ENCODE assay signal across 17 mouse cellular contexts in genomic region chr12:37760922-37761611, GRCm38 (mm10). TPM values are rescaled to one million over a fixed set of nuclear protein-coding genes. Genes with fewer than 3 reads are reported as not detected.
"Had no signal": no experiment of that assay in that cellular context is flagged by ENCODE, and none has a peak within 500 bp of the region (broad histone marks: within the 10 kb centered on the region; RNA-seq: fewer than 3 reads in every experiment).

No protein-coding gene starts in this region.

- H3K4me3 ChIP-seq: limb, embryonic 12.5 days; limb, embryonic 15.5 days; liver, embryonic 12.5 days; liver, embryonic 15.5 days had no signal

- DNase-seq: kidney, adult 18-20 months; kidney, postnatal 4 days; left cerebral cortex, postnatal 4 days; lung, adult 2 months; lung, postnatal 14 days; lung, postnatal 4 days; midbrain, embryonic 14.5 days; thymus, adult 18-20 months; thymus, postnatal 36 days had no signal

- H3K4me1 ChIP-seq: limb, embryonic 12.5 days; limb, embryonic 15.5 days; liver, embryonic 12.5 days; liver, embryonic 15.5 days had no signal

- H3K9me3 ChIP-seq: limb, embryonic 12.5 days; limb, embryonic 15.5 days; liver, embryonic 12.5 days; liver, embryonic 15.5 days had no signal

- H3K27ac ChIP-seq: kidney, postnatal 0 days; limb, embryonic 12.5 days; limb, embryonic 15.5 days; liver, embryonic 12.5 days; liver, embryonic 15.5 days had no signal

- H3K36me3 ChIP-seq: limb, embryonic 12.5 days; limb, embryonic 15.5 days; liver, embryonic 12.5 days; liver, embryonic 15.5 days had no signal

- ATAC-seq: liver, embryonic 12.5 days had no signal

- H3K9ac ChIP-seq: limb, embryonic 12.5 days; limb, embryonic 15.5 days; liver, embryonic 12.5 days; liver, embryonic 15.5 days had no signal

- H3K27me3 ChIP-seq: limb, embryonic 12.5 days; limb, embryonic 15.5 days; liver, embryonic 12.5 days; liver, embryonic 15.5 days had no signal

- H3K4me2 ChIP-seq: limb, embryonic 12.5 days; limb, embryonic 15.5 days; liver, embryonic 12.5 days; liver, embryonic 15.5 days; midbrain, embryonic 11.5 days had no signal

RNA-seq across cellular contexts. Expression of gene Dgkb, which starts 56.5 kb away (rescaled TPM):
- total RNA-seq: megakaryocyte progenitor cell, adult 5-6 weeks; megakaryocyte-erythroid progenitor cell, adult 5-6 weeks had no signal
